Mouse (Mus musculus) heart, postnatal 36 days (tissue): ENCODE data around the gene Tspoap1. TPM values are rescaled to one million over a fixed set of nuclear protein-coding genes. Genes with fewer than 3 reads are reported as not detected.

ENCODE experiments used
- DNase-seq, 2 experiments: peaks; one replicate each; pipeline ENCODE4 v3.0.0; 2021 to 2022
- intact Hi-C: fragments of 180-260 bp; cut with DNase I; formaldehyde crosslinking; loops from one replicate; pipeline ENCODE4 v1.15.1; 2025
- total RNA-seq, 2 experiments: library from RNA; stranded (reverse); gene quantifications; 2 replicates each; pipeline ENCODE4 v1.2.3; 2021

The Tspoap1 gene
- total RNA-seq, 2 experiments from 2014 or later, result 0.08 TPM; not detected in 1

DNA sequence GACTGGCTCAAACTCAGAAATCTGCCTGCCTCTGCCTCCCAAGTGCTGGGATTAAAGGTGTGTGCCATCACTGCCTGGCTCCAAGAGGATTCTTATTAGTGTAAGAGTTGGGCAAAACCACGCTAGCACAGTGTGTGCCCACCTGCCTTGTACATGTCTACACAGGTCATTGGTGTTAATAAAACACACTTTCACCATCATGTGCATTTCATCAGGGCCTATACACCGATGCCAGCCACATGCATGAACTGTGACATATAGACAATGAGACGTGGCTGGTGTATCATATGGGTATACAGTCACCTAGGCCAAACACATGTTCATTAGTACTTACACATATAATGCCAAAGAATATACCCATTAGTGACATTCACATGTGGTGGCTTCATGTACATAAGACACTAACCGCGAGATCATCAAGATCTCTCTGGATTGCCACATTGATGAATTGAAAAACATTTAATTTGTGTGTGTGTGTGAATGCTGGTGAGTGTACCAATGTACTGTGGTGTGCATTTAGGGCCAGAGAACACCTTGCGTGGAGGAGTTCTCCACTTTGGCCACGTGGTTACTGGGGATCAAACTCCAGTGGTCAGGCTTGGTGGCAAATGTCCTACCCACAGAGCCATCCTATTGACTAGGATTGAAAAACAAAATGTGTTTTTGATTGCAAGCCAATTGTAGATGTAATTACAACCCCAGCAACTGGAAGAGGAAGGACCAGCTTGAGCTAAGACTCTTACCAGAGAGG lies 2.0 kb upstream of the Tspoap1 start:
- DNase-seq, result no peak
- intact Hi-C loops, result no loop called here

DNA sequence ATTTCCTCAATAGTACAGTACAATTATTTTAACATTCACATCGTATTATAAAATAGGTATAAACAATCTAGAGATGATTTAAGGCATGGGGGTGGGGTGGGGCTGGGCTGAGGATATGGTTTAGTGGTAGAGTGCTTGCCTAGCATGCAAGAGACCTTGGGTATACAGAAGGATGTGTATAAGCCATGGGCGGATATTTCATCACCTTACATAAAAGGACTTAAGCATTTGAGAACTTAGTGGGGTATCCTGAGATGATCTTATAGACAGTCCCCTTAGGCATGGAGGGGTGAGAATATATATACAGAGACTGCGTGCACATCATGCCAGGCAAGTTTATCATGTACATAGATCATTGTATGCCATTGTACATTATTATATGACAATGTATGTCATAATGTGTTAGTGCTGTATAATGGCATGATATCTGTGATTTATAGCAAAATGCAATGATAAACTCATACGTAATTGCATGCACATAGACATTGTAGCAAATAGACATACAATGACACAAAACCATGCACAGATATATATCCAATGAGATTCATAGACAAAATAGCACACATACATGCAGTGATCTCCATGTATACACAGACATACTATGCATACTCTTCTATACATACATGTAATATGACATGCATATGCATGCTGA lies 1.3 kb upstream of the Tspoap1 start:
- DNase-seq, result no peak
- intact Hi-C loops, result no loop called here

DNA sequence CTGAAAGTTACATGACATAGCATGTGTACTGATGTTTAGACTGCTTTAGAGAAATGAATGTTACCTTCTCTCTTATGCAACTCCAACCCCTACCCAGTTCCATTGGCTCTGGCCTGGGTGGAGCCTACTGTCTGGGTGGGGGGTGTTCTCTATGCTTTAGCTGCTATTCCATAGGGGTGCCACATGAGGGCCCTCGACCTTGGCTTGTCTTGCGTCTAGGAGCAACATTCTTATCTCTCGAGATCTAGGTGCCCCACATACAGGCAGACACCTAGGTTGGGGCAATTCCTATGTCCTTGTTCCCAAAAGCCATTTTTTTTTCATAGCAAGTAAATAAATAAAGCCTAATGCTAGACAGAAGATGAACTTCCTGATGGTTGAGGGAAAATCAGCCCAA lies 734 bp upstream of the Tspoap1 start:
- intact Hi-C loops, result no loop called here
- no peak for DNase-seq

DNA sequence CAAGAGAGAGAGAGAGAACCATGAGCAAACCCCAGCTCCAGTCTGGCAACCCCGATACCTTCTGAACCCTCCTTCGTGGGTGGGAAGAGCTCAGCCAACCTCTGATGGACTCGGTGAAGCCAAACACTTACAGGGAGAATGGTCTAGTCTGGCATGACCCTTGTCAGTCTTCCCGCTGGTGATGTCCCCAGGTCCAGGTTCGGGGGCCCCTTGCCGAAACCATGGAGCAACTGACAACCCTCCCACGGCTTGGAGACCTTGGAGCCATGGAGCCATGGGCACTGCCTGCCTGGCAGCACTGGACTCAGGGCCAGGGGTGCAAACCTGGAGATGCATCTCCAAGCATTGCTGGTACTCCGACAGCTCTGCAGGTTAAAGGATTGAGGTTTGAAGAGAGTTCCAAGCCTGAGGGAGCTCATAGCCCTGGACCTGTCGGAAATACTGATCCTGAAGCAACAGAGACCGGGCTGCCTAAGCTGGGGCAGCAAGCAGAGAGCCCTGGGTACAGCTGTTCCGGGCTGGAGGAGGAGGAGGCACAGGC lies 910 bp downstream of the Tspoap1 start:
- intact Hi-C loops, result no loop called here
- DNase-seq, result no peak

DNA sequence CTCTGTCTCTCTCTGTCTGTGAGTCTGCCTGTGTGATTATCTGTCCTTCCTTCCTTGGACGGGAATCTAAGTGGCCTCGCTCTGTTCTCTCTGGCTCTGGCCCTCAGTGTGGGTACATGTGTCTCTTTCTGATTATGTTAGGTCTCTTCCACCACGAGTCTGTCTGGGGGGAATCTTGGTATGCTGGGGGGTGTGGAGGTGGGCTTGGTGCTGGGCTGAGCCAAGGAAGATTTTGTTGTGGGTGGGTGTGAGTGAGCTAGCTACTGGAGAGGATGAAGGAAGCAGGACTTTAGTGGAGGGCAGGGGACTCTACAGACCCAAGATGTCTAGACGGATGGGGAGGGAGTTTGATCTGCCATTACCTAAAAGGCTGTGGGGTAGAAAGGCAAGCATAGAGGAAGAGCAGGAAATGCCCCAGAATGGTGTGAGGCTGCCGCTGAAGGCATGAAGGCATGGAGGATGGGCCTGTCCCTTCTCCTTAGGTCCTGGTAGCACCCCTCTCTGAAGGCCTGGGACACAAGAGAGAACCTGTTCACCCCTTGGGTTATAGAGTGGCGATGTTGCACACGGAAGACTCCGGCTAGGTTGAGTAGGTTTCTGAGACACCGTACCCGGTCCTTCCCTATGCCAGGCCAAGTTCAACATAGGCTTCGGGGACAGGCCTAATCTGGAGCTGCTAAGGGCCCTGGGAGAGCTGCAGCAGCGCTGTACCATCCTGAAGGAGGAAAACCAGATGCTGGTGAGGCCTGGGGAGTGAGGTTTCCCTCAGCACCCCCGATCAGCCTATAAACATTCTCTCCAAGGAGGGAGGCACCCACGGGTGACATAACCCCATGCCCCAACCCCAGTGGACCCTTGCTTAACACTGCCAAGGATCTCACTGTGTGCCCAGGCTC lies 1.7 kb downstream of the Tspoap1 start:
- intact Hi-C loops, result no loop called here
- DNase-seq, result no peak

DNA sequence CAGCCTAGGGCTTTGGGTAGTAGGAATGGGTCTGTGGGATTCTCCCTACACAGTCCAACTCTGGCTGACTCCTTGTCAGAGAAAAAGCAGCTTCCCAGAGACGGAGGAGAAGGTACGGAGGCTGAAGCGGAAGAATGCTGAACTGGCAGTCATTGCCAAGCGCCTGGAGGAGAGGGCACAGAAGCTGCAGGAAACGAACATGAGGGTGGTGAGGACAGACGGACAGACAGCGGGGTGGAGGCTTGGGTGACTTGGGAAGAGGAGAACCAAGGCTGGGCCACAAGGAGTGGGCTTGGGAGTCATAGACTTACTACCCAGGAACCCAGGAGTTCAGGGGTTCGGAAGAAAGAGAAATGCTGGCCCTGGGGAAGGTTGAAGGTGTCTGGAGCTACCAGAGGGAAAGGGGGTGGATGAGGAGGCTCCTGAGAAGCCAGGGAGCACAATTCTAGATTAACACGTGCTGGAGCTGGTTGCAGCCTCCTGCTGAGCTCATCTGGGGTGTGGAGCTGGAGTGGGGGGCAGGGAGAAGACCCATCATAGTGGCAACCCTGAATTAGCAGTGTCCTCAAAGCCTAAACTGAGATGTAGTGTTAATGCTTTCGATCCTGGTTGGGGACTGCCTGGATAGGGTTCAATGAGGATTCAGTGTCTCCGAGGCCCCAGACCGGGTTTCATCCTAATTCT lies 2.5 kb downstream of the Tspoap1 start:
- intact Hi-C loops, result no loop called here
- DNase-seq, result no peak

DNA sequence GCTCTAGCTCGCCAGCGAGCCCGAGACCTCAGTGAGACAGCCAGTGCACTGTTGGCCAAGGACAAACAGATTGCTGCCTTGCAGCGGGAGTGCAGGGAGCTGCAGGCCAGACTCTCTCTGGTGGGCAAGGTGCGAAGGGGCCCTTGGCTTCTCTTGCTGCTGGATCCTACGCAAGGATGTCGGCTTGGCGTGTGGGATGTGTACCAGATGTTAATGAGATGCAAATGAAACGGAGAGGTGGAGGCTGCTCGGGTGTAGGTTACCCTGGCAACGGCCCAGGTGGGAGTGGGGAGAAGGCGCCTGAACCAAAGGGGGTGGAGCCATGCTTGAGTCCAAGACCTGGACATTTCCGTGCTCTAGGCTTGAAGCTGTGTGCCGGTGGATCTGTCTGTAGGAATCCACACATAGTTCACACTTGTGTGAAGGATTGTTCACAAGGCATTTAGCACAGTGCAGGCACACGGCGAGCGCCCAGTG lies 3.2 kb downstream of the Tspoap1 start:
- intact Hi-C loops, result no loop called here

DNA sequence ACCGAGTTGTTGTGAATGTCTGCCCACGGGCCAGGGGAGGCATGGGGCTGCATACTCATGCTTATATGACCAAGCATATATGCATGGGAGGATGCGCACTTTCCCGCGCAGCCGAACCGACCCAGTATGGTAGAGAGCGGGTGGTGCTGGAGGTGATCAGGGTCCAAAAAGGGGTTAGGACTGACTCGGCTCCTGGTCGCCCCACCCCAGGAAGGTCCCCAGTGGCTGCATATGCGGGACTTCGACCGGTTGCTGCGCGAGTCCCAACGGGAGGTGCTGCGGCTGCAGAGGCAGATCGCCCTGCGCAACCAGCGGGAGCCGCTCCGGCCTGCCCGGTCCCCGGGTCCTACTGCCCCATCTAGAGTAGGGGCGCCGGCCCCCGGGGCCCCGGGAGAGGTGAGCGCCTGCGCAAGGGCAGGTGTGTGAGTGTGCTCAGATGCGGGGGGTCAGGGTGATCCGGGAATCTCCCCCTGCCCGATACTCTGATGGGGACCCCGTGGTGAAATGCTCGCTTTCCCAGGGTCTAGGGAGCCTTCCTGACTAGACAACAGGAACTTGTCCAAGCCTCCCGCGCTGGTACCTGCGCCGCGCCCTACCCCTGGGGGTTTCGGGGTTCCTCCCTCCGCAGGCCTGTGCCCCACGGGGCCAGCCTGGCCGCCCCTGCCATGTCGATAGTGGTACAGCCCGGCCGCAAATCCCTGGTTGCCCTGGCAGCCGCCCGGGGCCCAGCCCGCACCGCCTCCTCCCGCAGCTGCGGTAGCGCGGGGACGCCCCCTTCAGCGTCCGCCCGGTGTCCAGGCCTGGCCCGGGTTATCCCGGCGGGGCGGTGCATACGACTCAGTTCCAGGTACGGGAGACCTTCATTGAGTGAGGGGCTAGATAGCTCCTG lies 3.9 kb downstream of the Tspoap1 start:
- intact Hi-C loops, result no loop called here
- no peak for DNase-seq

More for the DNA sequence above, 3.2 kb downstream of the Tspoap1 start:
- DNase-seq, result no peak

DNA sequence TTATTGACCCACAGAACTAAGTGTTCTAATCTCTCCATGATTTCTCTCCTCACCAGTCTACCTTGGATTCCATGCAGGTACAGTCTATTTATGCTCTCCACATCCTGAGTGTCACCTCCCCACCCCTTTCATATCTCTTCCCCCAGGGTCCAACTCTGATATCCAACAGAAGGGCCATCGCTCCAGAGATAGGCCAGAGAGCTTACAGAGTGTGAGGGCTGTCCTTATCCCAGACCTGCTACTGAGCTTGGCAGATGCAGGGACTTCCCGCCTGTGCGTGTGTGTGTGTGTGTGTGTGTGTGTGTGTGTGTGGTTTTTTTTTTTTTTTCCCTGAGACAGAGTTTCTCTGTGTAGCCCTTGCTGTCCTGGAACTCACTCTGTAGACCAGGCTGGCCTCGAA lies 8.4 kb downstream of the Tspoap1 start:
- intact Hi-C loops, result no loop called here

DNA sequence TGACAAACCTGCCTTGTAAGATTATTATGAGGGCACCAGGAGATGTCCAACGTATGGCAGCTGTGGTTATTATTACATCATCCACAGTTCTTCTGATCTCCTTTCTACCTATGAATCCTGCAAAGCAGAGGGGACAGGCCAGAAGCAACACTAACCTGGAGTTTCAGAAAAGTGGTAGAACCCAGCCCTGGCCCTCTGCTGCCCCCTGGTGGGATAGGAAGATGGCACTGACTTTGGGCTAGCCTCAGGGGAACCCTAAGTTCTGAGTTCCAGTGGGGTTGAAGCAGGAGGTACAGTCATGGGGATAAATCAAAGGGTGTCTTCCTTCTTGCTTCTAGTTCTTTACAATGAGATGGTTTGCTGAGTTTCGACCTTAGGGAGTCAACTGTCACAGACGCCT lies 10.6 kb downstream of the Tspoap1 start:
- intact Hi-C loops, result loop anchor here (1.0 to 2.0 kb wide), 2 partner anchors 109 to 556 kb away; partner anchors contain the start of gene Rnf43
- peak; percentile 60 to 79 for DNase-seq

More for the DNA sequence above, 8.4 kb downstream of the Tspoap1 start:
- no peak for DNase-seq

DNA sequence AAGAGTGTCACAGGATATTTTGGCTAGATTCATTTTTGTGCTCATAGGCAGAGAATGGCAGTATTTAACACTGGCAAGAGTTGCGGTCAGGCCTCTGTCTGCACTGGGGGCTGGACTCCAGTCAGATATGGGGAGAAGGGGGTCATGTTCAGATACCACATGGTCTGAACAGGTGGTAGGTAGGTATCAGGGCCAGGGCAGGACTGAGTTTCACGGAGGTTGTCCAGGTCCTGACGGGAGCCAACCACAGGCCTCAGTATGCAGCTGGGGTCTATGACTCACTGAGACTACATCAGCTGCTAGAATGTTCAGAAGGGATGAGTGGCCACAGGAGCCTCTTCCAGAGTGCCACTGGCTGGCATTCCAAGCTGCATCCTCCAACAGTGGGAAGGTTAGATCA lies 12.0 kb downstream of the Tspoap1 start:
- no peak for DNase-seq
- intact Hi-C loops, result no loop called here

DNA sequence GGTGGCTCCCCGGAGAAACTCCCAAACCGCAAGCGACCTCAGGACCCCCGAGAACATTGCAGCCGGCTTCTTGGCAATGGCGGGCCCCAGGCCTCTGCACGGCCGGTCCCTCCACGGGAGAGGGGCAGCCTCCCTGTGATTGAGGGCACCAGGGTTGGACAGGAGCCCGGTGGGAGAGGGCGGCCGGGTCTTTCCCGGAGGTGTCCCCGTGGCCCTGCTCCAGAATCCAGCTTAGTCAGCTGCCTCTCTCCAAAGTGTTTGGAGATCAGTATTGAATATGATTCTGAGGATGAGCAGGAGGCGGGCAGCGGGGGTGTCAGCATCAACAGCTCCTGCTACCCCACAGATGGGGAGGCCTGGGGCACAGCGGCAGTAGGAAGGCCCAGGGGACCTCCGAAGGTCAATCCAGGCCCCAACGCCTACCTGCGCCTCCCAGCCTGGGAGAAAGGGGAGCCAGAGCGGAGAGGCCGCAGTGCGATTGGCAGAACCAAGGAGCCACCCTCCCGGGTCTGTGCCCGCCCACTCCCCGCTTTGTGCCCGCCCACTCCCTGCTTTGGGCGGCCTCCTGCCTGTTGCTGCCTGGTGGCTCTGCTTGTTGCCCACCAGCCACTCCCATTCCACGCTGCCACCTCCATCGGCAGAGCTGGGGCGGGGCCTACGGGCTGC lies 17.9 kb downstream of the Tspoap1 start:
- intact Hi-C loops, result no loop called here
- no peak for DNase-seq

DNA sequence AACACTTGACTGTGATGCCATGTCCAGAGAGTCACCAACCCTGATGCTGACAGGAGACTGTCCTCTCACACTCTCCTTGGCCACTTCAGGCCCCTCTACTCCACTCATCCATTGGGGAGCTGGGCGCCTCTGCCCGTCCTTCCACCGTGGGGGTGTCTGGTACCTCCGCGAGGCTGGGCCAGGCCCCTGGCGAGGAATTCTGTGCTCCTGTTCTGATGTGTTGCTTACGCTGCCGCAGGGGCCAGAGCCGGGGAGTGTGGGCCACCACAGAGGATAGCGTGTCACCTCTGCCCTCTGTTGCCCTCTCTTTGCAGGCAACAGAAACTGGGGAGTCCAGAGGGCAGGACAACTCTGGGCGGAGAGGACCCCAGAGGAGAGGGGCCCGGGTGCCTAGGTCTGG lies 18.6 kb downstream of the Tspoap1 start:
- DNase-seq, result no peak
- intact Hi-C loops, result no loop called here

DNA sequence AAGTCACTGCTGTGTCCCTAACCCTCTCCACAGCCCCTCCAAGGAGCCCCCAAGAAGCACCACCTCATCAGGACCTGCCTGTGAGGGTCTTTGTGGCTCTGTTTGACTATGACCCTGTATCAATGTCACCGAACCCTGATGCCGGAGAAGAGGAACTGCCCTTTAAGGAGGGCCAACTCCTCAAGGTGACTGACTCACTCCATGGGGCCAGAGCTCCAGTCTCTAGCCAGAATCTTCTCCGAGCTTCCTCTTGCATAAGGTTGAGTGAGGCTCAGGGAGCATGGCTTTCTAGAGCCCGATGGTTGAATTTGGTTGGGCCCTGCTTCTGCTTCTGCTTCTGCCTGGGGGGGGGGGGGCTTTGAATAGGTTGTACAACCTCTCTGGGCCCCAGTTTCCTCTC lies 19.1 kb downstream of the Tspoap1 start:
- intact Hi-C loops, result no loop called here

DNA sequence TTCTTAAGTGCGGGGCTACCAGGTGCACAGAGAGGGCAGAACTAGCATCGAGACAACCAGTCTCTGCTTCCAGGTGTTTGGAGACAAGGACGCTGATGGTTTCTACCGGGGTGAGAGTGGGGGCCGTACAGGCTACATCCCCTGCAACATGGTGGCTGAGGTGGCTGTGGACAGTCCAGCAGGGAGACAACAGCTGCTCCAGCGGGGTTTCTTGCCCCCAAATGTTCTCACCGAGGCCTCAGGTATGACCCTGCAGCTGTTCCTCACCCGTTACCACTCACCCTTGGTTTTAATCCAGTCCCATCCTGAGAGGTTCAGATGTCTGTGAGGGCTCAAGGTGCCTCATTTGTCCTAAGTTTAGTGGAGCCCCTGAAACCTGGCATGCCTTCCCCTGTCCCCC lies 19.8 kb downstream of the Tspoap1 start:
- intact Hi-C loops, result no loop called here
- DNase-seq, result no peak

More for the DNA sequence above, 19.1 kb downstream of the Tspoap1 start:
- no peak for DNase-seq

DNA sequence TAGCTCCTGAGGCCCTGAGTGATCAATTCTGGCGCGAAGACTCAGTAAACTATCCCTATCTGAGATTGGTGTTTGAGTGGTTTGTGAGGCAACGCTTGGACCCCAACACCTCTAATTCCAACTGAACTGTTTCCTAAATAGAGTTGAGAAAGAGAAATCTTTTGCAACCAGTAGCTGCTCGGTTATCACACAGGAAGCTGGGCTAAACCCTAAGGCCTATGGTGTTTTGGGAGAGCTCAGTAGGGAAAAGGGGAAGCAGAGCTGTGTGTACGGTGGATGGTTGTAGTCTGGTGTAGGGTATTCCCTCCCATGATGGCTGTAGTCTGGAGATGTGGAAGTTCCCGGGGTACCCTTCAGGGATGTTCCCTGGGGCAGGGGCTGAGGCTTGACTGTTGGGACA lies 29.7 kb downstream of the Tspoap1 start:
- DNase-seq, result no peak
- intact Hi-C loops, result no loop called here

DNA sequence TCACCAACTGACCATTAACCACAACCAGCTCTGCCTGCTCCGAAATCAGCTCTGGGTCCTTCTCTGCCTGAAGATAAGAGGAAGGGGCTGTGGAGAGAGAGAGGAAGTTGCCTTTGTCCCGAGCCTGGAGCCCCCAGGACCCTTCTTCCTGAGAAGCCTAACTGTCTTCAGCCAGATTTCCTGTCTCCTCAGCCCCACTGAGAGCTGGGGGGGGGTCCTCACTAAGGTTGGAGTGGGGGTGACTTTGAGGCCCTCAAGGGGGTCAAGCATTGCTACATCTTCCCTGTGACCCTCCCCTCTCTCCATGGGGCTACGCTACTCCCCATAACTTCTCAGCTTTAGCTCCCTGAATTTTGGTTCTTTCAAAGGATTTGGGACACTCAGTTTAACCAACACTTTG lies 33.1 kb downstream of the Tspoap1 start, which contains the start of gene Mpo:
Gene Mpo, plus strand, starts transcription at position 122 of the 400 bp plus-strand sequence.
- intact Hi-C loops, result no loop called here
- DNase-seq, result no peak

DNA sequence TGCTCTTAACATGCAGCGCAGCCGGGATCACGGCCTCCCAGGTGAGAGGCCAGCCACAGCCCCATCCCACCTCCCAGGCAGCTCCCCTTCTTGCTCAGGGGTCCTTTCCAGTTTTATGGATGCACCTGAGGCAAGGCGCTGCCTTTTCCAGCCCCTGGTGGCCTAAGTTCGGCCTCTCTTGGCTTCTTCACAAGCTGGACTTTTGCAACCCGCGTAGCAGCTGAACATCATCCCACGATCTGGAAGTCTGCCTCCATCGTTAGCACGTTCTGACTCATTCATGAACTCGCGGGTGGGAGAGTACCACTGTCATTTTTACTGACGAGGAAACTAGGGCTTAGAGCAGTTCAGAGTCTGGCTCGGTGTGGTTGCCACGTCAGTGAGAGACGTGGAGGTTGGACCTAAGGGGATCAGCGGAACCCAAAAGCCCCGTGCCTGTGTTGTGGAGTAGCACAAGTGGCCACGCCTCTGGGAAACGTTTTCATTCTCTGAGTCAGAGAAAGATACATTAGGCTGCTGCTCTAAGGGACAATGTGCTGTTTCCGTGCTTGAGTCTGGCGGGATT lies 41.5 kb downstream of the Tspoap1 start:
- DNase-seq, result peak; percentile 11 to 12
- intact Hi-C loops, result no loop called here
